Mouse (Mus musculus): Measurements from ENCODE around the gene Aamdc.
A peak's percentile ranks its signal among the peaks of the same experiment; 100 is the strongest.

Aamdc gene

GRCm38 (mm10) chr7:97579067-97579975, at the start of gene Aamdc, which contains the start of gene Rsf1:
TSS of gene Aamdc (minus strand) at chr7:97579497.
TSS of gene Rsf1 (plus strand) at chr7:97579889.
- DNase-seq: peak; percentile 95 to 97

DNA sequence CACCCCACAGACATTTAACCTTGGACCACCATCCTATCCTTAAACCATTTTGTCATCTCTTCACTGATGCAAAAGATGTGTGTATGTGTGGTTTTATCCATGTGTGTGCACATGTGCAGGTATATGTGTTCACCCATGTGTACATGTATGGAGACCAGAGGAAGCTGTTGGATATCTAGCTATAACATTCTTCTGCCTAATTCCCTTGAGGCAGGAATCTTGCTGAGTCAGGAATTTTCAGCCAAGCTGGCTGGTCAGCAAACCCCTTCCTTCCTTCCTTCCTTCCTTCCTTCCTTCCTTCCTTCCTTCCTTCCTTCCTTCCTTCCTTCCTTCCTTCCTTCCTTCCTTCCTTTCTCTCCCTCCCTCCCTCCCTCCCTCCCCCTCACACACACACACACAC, 44.1 kb upstream of the Aamdc start:
- DNase-seq: no peak

DNA sequence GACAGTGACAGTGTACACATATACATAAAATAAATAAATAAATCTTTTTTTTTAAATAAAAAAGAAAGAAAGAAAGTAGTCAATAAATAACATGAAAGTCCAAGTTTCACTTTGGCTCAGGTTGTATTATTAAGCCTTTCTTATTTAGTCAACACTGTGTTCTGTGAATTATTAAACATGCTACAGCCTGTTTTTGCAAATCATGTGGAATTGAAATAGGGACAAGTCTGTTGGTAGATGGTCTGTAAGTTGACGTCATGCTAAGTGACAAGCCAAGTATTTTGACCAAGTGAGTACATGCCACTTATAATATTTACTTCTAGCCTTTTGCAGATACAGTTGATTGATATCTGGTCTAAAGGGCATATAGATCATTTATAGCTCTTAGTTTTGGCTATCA, 43.4 kb upstream of the Aamdc start:
- DNase-seq: peak in 1 of 2 experiments; percentile 64

- peak; percentile 42 to 48 for DNase-seq
Observed at GRCm38 (mm10) chr7:97621346-97621745, 42.0 kb upstream of the Aamdc start.

DNA sequence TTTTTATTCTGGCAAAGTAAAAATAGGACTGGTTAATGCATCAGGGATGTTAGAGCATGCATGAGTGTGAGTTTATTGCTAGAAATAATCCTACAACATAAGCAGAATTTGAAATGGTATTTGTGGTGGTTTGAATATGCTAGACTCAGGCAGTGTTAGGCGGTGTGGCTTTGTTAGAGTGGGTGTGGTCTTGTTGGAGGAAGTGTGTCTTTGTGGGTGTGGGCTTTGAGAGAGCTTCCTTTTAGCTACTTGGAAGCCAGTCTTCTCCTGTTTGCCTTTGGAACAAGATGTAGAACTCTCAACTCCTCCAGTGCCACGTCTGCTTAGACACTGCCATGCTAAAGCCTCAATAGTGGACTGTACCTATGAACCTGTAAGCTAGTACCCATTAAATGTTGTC, 19.3 kb upstream of the Aamdc start:
- DNase-seq: no peak

DNA sequence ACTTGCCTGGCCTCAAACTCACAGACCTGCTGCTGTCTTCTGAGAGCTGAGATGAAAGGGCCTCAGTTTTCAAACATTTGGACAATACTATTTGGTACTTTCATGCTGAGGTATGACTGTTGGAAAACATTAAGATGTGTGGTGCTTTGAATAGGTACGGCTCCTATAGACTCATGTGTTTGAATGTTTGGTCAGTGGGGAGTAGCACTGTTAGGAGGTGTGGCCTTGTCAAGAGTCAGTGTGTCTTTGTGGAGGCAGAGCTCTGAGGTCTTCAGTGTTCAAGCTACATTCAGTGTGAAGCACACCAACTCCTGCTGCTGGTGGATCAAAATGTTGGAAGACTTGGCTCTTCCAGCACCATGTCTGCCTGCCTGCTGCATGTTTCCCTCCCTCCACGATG, 14.2 kb upstream of the Aamdc start:
- no peak for DNase-seq

GRCm38 (mm10) chr7:97592396-97592795, 13.1 kb upstream of the Aamdc start:
- no peak for DNase-seq

- DNase-seq: no peak
Observed at GRCm38 (mm10) chr7:97591336-97591735, 12.0 kb upstream of the Aamdc start.

DNA sequence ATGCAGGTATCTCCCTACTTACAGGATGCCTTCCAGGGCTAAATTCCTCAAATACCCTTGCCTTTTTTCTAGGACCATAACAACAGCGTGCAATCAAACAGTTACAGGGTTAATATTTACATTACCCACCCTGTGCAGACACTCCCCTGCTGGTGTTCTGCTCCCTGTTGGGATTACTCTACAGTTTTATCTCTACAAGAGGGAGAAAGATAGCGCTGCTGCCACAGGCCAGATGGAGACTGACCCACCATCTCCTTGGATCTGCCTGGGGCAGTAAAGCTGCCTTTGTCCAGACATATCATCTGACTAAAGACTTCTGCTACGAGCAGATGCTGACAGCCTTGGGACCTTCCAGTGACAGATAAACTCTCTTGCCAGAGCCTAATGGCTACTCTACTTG, 11.2 kb upstream of the Aamdc start:
- DNase-seq: no peak

GRCm38 (mm10) chr7:97588506-97588905, 9.2 kb upstream of the Aamdc start:
- no peak for DNase-seq

DNA sequence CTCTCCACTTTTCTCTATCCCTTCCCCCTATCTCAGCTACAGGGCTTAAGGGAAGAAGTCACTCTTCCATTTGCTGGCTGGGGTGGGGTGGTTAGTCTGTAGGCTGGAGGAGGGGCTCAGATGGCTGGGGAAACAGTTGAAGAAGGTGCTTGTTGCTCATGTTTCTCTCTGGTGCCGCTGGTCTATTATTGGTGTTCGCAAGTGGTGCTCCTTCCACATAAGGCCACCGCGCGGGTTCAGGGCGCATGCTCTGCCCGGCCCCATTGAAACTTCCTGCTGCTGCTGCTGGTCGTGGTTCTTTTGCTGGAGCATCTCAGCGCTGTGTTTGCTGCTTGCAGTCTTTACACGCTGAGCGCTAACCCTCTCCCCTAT, 1.5 kb upstream of the Aamdc start:
- peak; percentile 81 to 88 for DNase-seq

GRCm38 (mm10) chr7:97579976-97580842, 912 bp upstream of the Aamdc start:
- peak; percentile 33 to 40 for DNase-seq

GRCm38 (mm10) chr7:97578361-97579066, 783 bp downstream of the Aamdc start:
- peak; percentile 34 to 41 for DNase-seq

- peak in 1 of 2 experiments; percentile 17 for DNase-seq
Observed at GRCm38 (mm10) chr7:97570389-97570788, 8.9 kb downstream of the Aamdc start.

GRCm38 (mm10) chr7:97569372-97569771, 9.9 kb downstream of the Aamdc start:
- no peak for DNase-seq

GRCm38 (mm10) chr7:97563576-97563975, 15.7 kb downstream of the Aamdc start:
- DNase-seq: no peak

DNA sequence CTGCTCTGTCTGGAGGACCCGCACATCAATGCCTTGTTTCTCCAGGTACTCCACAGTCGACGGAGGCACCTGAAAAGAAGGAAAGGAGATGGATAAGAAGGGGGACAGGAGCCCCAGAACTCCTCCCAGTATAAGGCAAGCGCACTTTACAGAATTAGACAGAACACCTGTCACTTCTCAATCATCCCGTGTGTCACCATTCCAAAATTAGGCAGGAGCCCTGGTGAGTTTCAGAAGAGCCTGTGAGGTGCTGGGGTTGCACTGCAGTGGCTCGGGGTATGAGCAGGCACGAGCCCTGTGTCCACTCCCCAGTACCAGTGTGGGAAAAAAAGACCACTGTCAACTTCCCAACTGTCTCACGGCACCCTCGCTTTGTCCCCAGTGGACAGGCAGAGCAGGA, 28.6 kb downstream of the Aamdc start:
- no peak for DNase-seq

- DNase-seq: no peak
Observed at GRCm38 (mm10) chr7:97549301-97549700, 30.0 kb downstream of the Aamdc start.

DNA sequence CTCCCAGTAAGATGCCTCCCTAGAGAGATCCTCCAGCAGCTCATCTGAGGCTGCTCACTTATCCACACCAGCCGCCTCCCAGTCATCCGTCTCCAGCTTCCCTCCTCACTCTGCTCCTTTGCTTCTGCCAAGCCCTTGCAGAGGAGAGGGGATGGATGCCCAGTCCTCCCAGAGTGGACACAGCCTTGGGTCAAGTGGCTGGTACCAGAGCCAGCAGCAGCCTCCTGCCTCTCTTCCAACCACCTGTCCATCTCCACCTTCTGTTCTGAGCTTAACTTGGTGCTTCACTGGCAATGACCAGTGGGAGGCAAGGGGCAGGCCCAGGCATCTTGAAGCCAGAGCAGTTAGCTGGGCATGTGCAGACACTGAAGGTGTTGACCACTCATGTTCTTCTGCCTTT, 32.8 kb downstream of the Aamdc start:
- DNase-seq: no peak

GRCm38 (mm10) chr7:97536571-97536970, 42.7 kb downstream of the Aamdc start:
- no peak for DNase-seq

DNA sequence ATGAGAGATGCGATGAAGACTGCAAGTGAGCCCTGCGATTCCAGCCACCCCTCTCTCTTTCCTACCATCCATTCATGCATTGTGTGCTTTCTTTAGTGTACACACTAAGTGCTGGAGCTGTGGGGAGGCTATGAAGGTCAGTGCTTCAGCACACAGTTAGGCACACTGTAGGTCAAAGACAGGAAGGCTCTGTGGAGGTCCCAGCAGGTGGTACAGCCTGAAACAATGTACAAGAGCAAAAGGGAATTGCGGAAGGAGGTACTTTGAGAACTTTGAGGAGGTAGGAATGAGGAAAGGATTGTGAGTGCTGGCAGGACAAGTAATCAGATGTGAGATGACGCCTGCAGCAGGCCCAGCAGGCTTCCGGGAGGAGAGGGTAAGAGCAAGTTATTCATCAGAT, 43.8 kb downstream of the Aamdc start:
- DNase-seq: no peak

- DNase-seq: no peak
Observed at GRCm38 (mm10) chr7:97519935-97520334, 59.4 kb downstream of the Aamdc start.

DNA sequence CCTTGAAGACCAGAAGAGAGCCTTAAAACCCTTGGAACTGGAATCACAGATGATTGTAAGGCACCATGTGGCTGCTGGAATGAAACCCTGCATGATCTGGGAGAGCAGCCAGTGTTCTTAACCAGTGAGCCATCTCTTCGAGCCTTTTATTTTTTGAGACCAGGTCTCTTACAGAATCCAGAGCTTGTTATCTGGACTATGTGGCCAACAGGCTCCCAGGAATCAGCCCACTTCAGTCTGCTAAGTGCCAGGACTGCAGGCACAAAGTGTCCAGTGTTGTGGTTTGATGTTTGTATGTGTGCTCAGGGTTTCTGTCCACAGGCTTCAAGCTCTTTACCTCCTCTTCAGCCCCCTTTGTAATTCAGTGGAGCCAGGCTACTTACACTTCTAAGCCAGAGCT, 64.5 kb downstream of the Aamdc start:
- no peak for DNase-seq
